Mouse (Mus musculus): ENCODE data around the gene Zfp459. TPM values are rescaled to one million over a fixed set of nuclear protein-coding genes. Genes with fewer than 3 reads are reported as not detected.
"Not testable (repeated sequence)": the region's sequence is repeated elsewhere in the genome, so short reads cannot be mapped to it uniquely, and the experiment has no call there.

Zfp459 gene
- polyA plus RNA-seq, 1 experiment, result 0.30 TPM

DNA sequence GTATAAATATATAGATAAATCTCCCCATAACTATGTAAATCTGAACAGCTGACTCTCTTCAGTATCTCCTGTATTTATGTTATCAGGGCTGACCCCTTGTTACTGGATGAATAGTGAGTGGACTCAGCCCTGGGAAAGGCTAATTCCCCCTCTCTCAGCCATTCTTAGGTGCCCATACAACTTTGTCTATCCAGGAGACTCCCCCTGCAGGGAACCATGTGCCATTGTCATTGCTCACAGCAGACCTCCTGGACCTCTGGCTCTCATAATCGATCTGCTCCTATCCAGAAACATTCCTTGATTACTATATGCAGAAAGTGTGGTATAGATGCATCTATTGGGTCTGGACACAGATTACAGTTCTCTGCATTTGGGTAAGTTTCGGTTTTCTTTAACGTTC, 4.4 kb downstream of the Zfp459 start:
- TF ChIP-seq CTCF (IDR thresholded peaks at IDR 0.05; ENCODE audit: borderline replicate concordance, insufficient read depth, low read length) (no peak), POLR2A (IDR thresholded peaks at IDR 0.05; ENCODE audit: low read depth, low read length) (no peak)
- Histone ChIP-seq H3K4me3 (ENCODE audit: insufficient read depth, low read length) (no peak overlapping the region), H3K4me1 (ENCODE audit: control insufficient read depth, insufficient read depth, low read length) (no peaks in the 10 kb centered on the region), H3K27ac (ENCODE audit: insufficient read depth, low read length) (no peak overlapping the region)

DNA sequence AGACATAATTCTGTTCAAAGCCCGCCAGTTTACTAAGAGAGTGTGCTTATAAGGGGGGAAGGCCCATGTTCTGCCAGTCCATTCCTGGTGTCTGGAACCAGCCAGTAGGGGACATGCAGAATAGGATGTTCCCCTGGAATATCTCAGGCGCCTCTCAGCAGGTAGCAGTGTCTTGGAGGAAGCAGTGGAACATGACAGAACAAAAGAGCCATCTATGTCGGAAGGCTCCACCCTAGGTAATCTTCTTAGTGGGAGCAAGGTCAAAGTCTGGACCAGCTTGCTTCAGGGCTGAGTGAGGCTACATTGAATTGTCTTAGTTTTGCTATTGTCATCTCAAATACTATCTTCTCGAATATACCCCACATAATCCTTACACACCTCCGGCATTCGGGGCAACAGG, 5.5 kb downstream of the Zfp459 start:
- H3K27ac ChIP-seq (ENCODE audit: insufficient read depth, low read length), result no peak overlapping the region
- no peaks in the 10 kb centered on the region for H3K4me1 ChIP-seq (ENCODE audit: control insufficient read depth, insufficient read depth, low read length)
- no peak overlapping the region for H3K4me3 ChIP-seq (ENCODE audit: insufficient read depth, low read length)
- TF ChIP-seq POLR2A (IDR thresholded peaks at IDR 0.05; ENCODE audit: low read depth, low read length), result no peak
- TF ChIP-seq CTCF (IDR thresholded peaks at IDR 0.05; ENCODE audit: borderline replicate concordance, insufficient read depth, low read length), result no peak

DNA sequence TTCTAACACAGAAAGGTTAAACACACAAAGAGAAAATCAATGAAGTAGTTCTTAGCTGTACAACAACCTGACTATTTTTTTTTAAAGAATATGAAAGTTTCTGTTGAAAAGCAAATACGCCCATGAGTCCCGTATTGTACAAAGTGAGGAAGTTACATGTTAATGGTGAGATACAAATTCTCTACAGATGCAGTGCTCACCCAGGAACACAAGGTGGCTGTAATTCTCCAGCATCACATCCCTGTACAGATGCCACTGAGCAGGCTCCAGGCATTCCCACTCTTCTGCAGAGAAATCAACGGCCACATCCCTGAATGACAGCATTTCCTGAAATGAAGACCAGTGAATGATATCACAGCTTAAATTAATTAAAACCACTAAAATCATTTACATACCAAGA, 7.6 kb downstream of the Zfp459 start:
- H3K27ac ChIP-seq (ENCODE audit: insufficient read depth, low read length); H3K4me1 ChIP-seq (ENCODE audit: control insufficient read depth, insufficient read depth, low read length); H3K4me3 ChIP-seq (ENCODE audit: insufficient read depth, low read length): not testable (repeated sequence)

DNA sequence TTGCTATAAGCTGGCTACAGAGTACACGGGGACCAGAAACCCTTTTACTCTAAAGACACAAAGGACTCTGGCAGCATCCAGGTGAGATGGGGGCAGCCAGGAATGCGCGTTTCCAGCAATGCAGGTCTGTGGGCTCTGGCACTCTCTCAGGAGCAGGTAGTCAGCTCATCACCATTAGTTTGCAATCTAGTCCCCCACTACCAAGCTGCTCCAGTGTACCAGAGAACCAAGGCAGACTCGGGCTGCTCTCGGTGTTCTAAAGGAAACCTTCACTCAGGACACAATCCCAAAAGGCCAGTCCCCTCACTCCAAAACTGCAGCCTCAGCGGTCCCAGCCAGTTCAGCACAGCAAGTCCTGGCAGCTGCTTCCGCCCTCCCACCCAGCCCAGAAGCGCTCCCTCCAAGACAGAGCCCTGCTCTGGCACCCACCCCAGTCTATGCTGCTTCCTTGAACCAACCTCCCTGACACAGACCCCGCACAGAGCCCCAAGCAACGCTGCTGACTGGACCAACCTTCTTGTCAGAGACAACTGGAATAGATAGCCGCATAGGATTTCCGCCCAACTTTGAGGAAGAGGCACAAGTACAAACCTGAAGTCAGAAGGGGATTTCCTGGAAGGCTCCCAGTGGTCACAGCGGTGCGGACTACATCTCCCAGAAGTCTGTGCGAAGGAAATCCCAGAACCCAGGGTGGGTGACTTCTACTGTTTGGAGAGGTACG, 21.9 kb downstream of the Zfp459 start, which contains the start of gene Zfp429:
Gene Zfp429, minus strand, starts transcription at position 637 of the 721 bp plus-strand sequence.
- H3K4me1 ChIP-seq (ENCODE audit: control insufficient read depth, insufficient read depth, low read length); H3K27ac ChIP-seq (ENCODE audit: insufficient read depth, low read length): not testable (repeated sequence)
- peak within 1 kb of the TSS; percentile 89 for H3K4me3 ChIP-seq (ENCODE audit: insufficient read depth, low read length)
- TF ChIP-seq POLR2A (IDR thresholded peaks at IDR 0.05; ENCODE audit: low read depth, low read length), result peak; percentile 48; the same call in 1 of the 2 replicates

DNA sequence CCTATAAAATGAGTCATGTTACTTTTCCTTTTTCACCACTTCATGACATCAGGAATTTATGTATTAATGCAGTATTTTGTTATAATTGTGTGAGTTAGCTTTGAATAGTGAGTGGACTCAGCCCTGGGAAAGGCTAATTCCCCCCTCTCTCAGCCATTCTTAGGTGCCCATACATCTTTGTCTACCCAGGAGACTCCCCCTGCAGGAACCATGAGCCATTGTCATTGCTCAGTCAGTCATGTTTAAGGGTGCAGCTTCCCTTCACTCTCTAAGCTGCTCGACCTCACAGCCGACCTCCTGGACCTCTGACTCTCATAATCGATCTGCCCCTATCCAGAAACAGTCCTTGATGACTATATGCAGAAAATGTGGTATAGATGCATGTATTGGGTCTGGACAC, 45.0 kb downstream of the Zfp459 start:
- not testable (repeated sequence) for H3K4me1 ChIP-seq (ENCODE audit: control insufficient read depth, insufficient read depth, low read length); H3K4me3 ChIP-seq (ENCODE audit: insufficient read depth, low read length); H3K27ac ChIP-seq (ENCODE audit: insufficient read depth, low read length)

DNA sequence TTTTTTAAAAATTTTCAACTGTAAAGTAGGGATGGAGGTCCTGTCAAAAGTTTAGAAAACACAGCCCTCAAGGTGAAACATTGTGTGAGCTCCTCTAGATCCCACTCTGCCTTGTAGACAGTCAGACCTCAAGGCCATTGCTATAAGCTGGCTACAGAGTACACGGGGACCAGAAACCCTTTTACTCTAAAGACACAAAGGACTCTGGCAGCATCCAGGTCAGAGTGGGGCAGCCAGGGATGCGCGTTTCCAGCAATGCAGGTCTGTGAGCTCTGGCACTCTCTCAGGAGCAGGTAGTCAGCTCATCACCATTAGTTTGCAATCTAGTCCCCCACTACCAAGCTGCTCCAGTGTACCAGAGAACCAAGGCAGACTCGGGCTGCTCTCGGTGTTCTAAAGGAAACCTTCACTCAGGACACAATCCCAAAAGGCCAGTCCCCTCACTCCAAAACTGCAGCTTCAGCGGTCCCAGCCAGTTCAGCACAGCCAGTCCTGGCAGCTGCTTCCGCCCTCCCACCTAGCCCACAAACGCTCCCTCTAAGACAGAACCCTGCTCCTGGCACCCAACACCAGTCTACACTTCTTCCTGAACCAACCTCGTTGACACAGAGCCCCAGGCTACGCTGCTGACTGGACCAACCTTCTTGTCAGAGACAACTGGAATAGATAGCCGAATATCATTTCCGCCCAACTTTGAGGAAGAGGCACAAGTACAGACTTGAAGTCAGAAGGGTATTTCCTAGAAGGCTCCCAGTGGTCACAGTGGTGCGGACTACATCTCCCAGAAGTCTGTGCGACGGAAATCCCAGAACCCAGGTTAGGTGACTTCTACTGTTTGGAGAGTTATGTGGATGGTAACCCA, 45.9 kb downstream of the Zfp459 start, which contains the start of the genes Gm28041 and Zfp456:
Gene Gm28041, minus strand, starts transcription at position 684 of the 862 bp plus-strand sequence.
Gene Zfp456, minus strand, starts transcription at position 761 of the 862 bp plus-strand sequence.
- TF ChIP-seq POLR2A (IDR thresholded peaks at IDR 0.05; ENCODE audit: low read depth, low read length), result peak; percentile 42; the same call in 1 of the 2 replicates
- not testable (repeated sequence) for H3K27ac ChIP-seq (ENCODE audit: insufficient read depth, low read length); H3K4me1 ChIP-seq (ENCODE audit: control insufficient read depth, insufficient read depth, low read length)
- peak within 1 kb of the TSS; percentile 78 for H3K4me3 ChIP-seq (ENCODE audit: insufficient read depth, low read length)

DNA sequence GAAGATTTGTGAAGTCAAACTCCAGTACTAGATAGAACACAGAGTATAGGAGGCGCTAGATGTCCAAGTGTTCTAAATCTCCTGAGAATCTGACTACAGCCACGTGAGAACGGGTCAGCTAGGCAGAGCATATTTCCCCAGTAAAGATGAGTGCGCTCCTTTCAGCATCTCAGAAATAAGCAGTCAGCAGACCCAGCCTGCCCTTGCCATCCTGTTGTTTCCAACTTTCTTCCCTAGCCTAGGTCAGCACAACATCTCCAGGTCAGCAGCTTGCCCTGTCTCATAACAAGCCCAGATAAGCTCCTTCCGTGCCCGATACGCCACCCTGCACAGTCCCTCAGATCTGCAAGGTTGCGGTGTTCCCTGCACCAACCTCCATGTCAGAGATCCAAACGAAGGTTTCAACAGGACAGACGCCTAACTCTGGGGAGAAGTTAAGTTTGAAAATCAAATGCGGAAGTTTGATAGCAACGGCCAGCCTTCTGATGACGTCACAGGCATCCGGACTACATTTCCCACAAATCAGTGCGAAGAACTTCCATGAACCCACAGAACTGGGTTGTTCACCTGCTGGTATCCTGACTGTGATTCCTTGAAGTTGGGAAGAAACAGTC, 61.0 kb downstream of the Zfp459 start, which contains the start of the genes Gm28044 and Zfp953:
Gene Gm28044, minus strand, starts transcription at position 406 of the 614 bp plus-strand sequence.
Gene Zfp953, minus strand, starts transcription at position 475 of the 614 bp plus-strand sequence.
- peak; percentile 63 for TF ChIP-seq POLR2A (IDR thresholded peaks at IDR 0.05; ENCODE audit: low read depth, low read length)
- no peak for TF ChIP-seq CTCF (IDR thresholded peaks at IDR 0.05; ENCODE audit: borderline replicate concordance, insufficient read depth, low read length)
- Histone ChIP-seq H3K27ac (ENCODE audit: insufficient read depth, low read length) (peak within 1 kb of the TSS; percentile 36), H3K4me3 (ENCODE audit: insufficient read depth, low read length) (peak within 1 kb of the TSS; percentile 88), H3K4me1 (ENCODE audit: control insufficient read depth, insufficient read depth, low read length) (no peaks in the 10 kb centered on the region)

Other genes with a start within 250 kb of the Zfp459 start
- 6.5 and 7.3 TPM in 2 replicates for gene Rsl1, start 248.2 kb downstream of the Zfp459 start, polyA plus RNA-seq (2011; ENCODE audit: insufficient read length, low read depth, missing spikeins)
- 1.2 and 1.5 TPM in 2 replicates for gene Zfp455, start 226.9 kb downstream of the Zfp459 start, polyA plus RNA-seq (2011; ENCODE audit: insufficient read length, low read depth, missing spikeins)
- gene Zfp458, start 143.0 kb downstream of the Zfp459 start, polyA plus RNA-seq (2011; ENCODE audit: insufficient read length, low read depth, missing spikeins), result 3.3 and 4.6 TPM in 2 replicates
- gene Zfp457, start 114.9 kb downstream of the Zfp459 start, polyA plus RNA-seq (2011; ENCODE audit: insufficient read length, low read depth, missing spikeins), result 0.57 and 1.6 TPM in 2 replicates
- 6.4 and 8.6 TPM in 2 replicates for gene Zfp595, start 88.8 kb downstream of the Zfp459 start, polyA plus RNA-seq (2011; ENCODE audit: insufficient read length, low read depth, missing spikeins)
- gene Gm28044, start 60.9 kb downstream of the Zfp459 start, polyA plus RNA-seq (2011; ENCODE audit: insufficient read length, low read depth, missing spikeins), result not detected in 2 replicates
- gene Zfp953, start 60.8 kb downstream of the Zfp459 start, polyA plus RNA-seq (2011; ENCODE audit: insufficient read length, low read depth, missing spikeins), result 1.8 and 2.7 TPM in 2 replicates
- 2.3 and 2.4 TPM in 2 replicates for gene Gm28041, start 45.7 kb downstream of the Zfp459 start, polyA plus RNA-seq (2011; ENCODE audit: insufficient read length, low read depth, missing spikeins)
- 1.1 and 3.9 TPM in 2 replicates for gene Zfp456, start 45.6 kb downstream of the Zfp459 start, polyA plus RNA-seq (2011; ENCODE audit: insufficient read length, low read depth, missing spikeins)
- gene Zfp429, start 21.6 kb downstream of the Zfp459 start, polyA plus RNA-seq (2011; ENCODE audit: insufficient read length, low read depth, missing spikeins), result 6.0 and 11.7 TPM in 2 replicates
- gene Zfp874a, start 30.2 kb upstream of the Zfp459 start, polyA plus RNA-seq (2011; ENCODE audit: insufficient read length, low read depth, missing spikeins), result 12.8 and 13.8 TPM in 2 replicates
- 7.3 and 8.1 TPM in 2 replicates for gene Zfp874b, start 62.8 kb upstream of the Zfp459 start, polyA plus RNA-seq (2011; ENCODE audit: insufficient read length, low read depth, missing spikeins)
- gene Zfp58, start 79.1 kb upstream of the Zfp459 start, polyA plus RNA-seq (2011; ENCODE audit: insufficient read length, low read depth, missing spikeins), result 6.7 and 7.6 TPM in 2 replicates
- gene Gm26965, start 104.7 kb upstream of the Zfp459 start, polyA plus RNA-seq (2011; ENCODE audit: insufficient read length, low read depth, missing spikeins), result 1.5 TPM in 1 of 2 replicates, not detected in the other
- 13.1 and 15.2 TPM in 2 replicates for gene Zfp87, start 104.8 kb upstream of the Zfp459 start, polyA plus RNA-seq (2011; ENCODE audit: insufficient read length, low read depth, missing spikeins)
- 5.6 and 7.6 TPM in 2 replicates for gene Zfp748, start 132.4 kb upstream of the Zfp459 start, polyA plus RNA-seq (2011; ENCODE audit: insufficient read length, low read depth, missing spikeins)
- gene Zfp729b, start 188.3 kb upstream of the Zfp459 start, polyA plus RNA-seq (2011; ENCODE audit: insufficient read length, low read depth, missing spikeins), result 6.1 and 7.0 TPM in 2 replicates
- 5.6 and 6.6 TPM in 2 replicates for gene Gm49345, start 216.4 kb upstream of the Zfp459 start, polyA plus RNA-seq (2011; ENCODE audit: insufficient read length, low read depth, missing spikeins)
- 7.0 and 10.7 TPM in 2 replicates for gene Zfp729a, start 216.4 kb upstream of the Zfp459 start, polyA plus RNA-seq (2011; ENCODE audit: insufficient read length, low read depth, missing spikeins)

Data from embryonic fibroblast, embryonic 13.5 days (primary cell).